Mouse (Mus musculus): Measurements from ENCODE around the gene Cntfr. TPM values are rescaled to one million over a fixed set of nuclear protein-coding genes. Genes with fewer than 3 reads are reported as not detected.
"Not testable (repeated sequence)": the region's sequence is repeated elsewhere in the genome, so short reads cannot be mapped to it uniquely, and the experiment has no call there.

Gene Cntfr
- polyA plus RNA-seq, 1 experiment, result not detected

DNA sequence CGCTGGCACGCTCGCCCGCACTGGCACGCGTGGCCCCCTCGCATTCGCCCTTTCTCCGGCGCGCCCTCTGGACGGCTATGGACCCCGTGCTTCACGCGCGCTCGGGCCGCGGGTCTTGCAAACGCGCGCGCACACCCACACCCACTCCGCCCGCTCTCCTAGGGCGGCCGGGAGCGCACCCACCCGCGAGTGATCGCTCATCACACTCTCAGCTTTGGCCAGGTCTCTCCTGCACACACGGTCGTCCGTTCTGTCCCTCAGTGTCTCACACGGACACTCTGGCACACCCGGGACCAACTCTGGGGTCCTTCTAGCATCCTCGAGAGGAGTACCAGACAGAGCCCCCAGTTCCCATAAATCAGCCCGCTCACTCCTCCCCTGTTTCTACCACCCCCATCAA, 1.1 kb downstream of the Cntfr start:
- H3K36me3 ChIP-seq (ENCODE audit: control insufficient read depth); H3K4me3 ChIP-seq (replicated peaks); H3K4me1 ChIP-seq (ENCODE audit: control insufficient read depth); H3K9me3 ChIP-seq (ENCODE audit: control insufficient read depth, low read length): not testable (repeated sequence)
- peaks cover 42% of the 10 kb centered on the region for H3K27me3 ChIP-seq (ENCODE audit: control insufficient read depth)

- peaks cover 36% of the 10 kb centered on the region for H3K27me3 ChIP-seq (ENCODE audit: control insufficient read depth)
- not testable (repeated sequence) for H3K4me3 ChIP-seq (replicated peaks); H3K9me3 ChIP-seq (ENCODE audit: control insufficient read depth, low read length); H3K4me1 ChIP-seq (ENCODE audit: control insufficient read depth); H3K36me3 ChIP-seq (ENCODE audit: control insufficient read depth)
Observed at GRCm38 (mm10) chr4:41693511-41693910, 3.4 kb downstream of the Cntfr start.

GRCm38 (mm10) chr4:41690014-41690413, 6.9 kb downstream of the Cntfr start:
- not testable (repeated sequence) for H3K4me1 ChIP-seq (ENCODE audit: control insufficient read depth); H3K36me3 ChIP-seq (ENCODE audit: control insufficient read depth); H3K4me3 ChIP-seq (replicated peaks); H3K9me3 ChIP-seq (ENCODE audit: control insufficient read depth, low read length)
- peaks cover 19% of the 10 kb centered on the region for H3K27me3 ChIP-seq (ENCODE audit: control insufficient read depth)

DNA sequence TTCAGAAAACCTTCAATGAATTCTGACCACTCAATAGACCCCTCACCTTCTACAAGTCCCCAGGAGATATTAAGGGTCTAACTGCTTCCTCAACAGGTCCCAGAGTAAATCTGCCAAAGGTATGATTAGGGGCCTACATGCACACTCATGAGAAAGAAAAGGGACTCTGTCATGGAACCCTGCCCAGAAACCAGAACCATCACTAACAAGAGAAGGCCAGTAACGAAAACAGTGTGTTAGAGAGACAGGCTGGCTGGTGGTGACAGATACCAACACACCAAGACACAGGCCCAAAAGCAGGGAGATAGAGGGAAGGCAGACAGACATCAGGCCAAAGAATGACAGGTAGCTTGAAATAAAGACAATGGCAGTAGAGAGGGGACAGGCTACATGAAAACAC, 8.3 kb downstream of the Cntfr start:
- not testable (repeated sequence) for H3K4me3 ChIP-seq (replicated peaks); H3K9me3 ChIP-seq (ENCODE audit: control insufficient read depth, low read length); H3K36me3 ChIP-seq (ENCODE audit: control insufficient read depth); H3K4me1 ChIP-seq (ENCODE audit: control insufficient read depth)
- peaks cover 21% of the 10 kb centered on the region for H3K27me3 ChIP-seq (ENCODE audit: control insufficient read depth)

DNA sequence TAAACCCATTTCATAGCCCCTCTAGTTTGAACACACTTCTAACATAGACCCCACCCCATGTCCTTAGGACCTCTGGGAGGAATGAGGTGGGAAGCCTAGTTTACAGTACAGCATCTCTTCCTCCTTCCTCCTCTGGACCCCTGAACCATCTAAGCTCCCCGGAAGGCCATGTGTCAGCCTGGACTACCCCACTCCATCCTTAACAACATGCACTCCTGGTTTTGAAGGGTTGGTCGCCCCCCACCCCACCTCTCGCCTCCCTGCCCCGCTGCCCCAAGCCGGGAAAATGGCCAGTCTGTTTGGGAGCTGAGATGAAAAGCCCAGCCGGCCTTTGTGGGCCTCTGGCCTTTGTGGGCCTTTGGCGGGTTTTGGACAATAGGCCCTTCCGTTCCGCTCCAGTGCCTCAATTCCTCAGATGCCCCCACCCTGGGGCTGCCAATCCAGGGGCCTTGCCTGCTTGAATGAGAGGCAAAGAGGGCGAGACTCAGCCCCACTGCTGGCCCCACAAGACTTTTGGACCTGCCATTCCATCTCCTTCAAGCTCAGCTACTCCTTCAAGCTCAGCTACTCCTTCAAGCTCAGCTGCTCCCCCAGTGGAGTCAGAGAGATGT, 10.9 kb downstream of the Cntfr start:
- H3K9me3 ChIP-seq (ENCODE audit: control insufficient read depth, low read length); H3K36me3 ChIP-seq (ENCODE audit: control insufficient read depth); H3K4me1 ChIP-seq (ENCODE audit: control insufficient read depth); H3K4me3 ChIP-seq (replicated peaks): not testable (repeated sequence)
- H3K27me3 ChIP-seq (ENCODE audit: control insufficient read depth), result peaks cover 30% of the 10 kb centered on the region

DNA sequence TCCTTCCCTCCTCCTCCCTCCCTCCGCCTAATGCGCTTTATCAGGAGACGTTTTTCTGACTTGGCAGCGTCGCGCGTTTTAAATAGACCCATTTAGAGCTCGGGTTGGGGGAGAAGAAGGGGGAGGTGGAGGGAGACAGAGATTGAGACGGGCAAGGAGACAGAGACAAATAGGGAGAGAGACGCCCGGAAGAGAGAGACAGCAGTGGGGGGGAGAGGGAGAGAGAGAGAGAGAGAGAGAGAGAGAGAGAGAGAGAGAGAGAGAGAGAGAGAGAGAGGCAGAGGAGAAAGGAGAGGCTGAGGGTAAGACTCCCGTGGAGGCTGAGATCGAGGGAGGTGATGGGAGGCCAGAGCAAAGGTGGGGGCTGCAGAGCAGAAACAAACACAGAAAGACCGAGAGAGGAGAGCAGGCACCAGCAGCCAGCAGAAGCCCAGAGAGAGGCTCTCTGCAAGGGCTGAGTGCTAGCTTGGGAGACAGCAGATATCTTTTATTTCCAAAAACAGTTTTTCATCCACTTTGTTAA, 11.9 kb downstream of the Cntfr start:
- not testable (repeated sequence) for H3K4me1 ChIP-seq (ENCODE audit: control insufficient read depth); H3K4me3 ChIP-seq (replicated peaks); H3K36me3 ChIP-seq (ENCODE audit: control insufficient read depth); H3K9me3 ChIP-seq (ENCODE audit: control insufficient read depth, low read length)
- peaks cover 34% of the 10 kb centered on the region for H3K27me3 ChIP-seq (ENCODE audit: control insufficient read depth)

- not testable (repeated sequence) for H3K9me3 ChIP-seq (ENCODE audit: control insufficient read depth, low read length); H3K4me3 ChIP-seq (replicated peaks); H3K4me1 ChIP-seq (ENCODE audit: control insufficient read depth); H3K36me3 ChIP-seq (ENCODE audit: control insufficient read depth)
- peaks cover 34% of the 10 kb centered on the region for H3K27me3 ChIP-seq (ENCODE audit: control insufficient read depth)
Observed at GRCm38 (mm10) chr4:41684131-41684930, 12.6 kb downstream of the Cntfr start.

- H3K4me3 ChIP-seq (replicated peaks); H3K4me1 ChIP-seq (ENCODE audit: control insufficient read depth); H3K36me3 ChIP-seq (ENCODE audit: control insufficient read depth); H3K9me3 ChIP-seq (ENCODE audit: control insufficient read depth, low read length): not testable (repeated sequence)
- H3K27me3 ChIP-seq (ENCODE audit: control insufficient read depth), result peaks cover 34% of the 10 kb centered on the region
Observed at GRCm38 (mm10) chr4:41683303-41683702, 13.6 kb downstream of the Cntfr start.

GRCm38 (mm10) chr4:41682789-41683188, 14.1 kb downstream of the Cntfr start:
- no peak for TF ChIP-seq TAL1 (IDR thresholded peaks at IDR 0.05; ENCODE audit: low read length)
- TF ChIP-seq GATA1 (IDR thresholded peaks at IDR 0.05; ENCODE audit: low read length), result no peak
- H3K36me3 ChIP-seq (ENCODE audit: control insufficient read depth), result no peaks in the 10 kb centered on the region
- peaks cover 34% of the 10 kb centered on the region for H3K27me3 ChIP-seq (ENCODE audit: control insufficient read depth)
- no peaks in the 10 kb centered on the region for H3K4me1 ChIP-seq (ENCODE audit: control insufficient read depth)
- H3K9me3 ChIP-seq (ENCODE audit: control insufficient read depth, low read length), result no peaks in the 10 kb centered on the region
- no peak overlapping the region for H3K4me3 ChIP-seq (replicated peaks)

DNA sequence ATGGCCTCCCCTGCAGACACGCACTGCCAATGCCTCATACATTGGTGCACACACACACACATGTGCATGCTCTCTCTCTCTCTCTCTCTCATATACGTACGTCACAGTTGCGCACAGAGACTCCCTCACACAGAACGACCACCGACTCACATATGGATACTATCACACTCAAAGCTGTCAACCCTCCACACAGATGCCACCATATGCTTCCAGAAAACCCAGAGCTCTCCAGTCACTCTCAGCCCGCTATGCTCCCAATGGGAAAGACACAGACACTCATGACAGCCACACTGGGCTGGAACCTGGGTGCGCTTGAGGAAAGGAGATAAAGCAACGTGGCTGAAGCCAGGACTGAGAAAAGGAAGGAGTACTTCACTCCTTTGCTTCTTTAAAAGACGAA, 14.9 kb downstream of the Cntfr start:
- no peak overlapping the region for H3K4me3 ChIP-seq (replicated peaks)
- no peaks in the 10 kb centered on the region for H3K9me3 ChIP-seq (ENCODE audit: control insufficient read depth, low read length)
- TF ChIP-seq GATA1 (IDR thresholded peaks at IDR 0.05; ENCODE audit: low read length) (no peak), TAL1 (IDR thresholded peaks at IDR 0.05; ENCODE audit: low read length) (no peak)
- peaks cover 34% of the 10 kb centered on the region for H3K27me3 ChIP-seq (ENCODE audit: control insufficient read depth)
- no peaks in the 10 kb centered on the region for H3K36me3 ChIP-seq (ENCODE audit: control insufficient read depth)
- no peaks in the 10 kb centered on the region for H3K4me1 ChIP-seq (ENCODE audit: control insufficient read depth)
